11 mouse cellular contexts compared by ENCODE assay signal in the genomic region with DNA sequence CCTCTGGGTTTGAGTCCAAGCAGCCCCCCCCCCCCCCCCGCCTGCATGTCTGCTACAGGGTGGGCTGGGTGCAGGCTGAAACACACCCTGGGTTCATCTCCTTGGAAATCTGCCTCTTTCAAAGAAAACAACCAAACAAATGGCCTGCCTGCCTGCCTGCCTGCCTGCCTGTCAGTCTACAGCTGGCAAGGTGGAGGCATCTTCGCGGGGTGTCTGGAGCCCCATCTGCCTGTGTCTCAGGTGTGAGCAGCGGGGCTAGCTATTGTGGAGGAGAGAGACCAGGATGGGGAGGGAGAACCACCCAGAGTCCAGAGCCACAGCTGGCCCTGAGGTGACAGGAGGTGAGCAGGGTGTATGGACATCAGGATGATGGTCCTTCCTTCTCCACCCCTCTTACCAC. TPM values are rescaled to one million over a fixed set of nuclear protein-coding genes. Genes with fewer than 3 reads are reported as not detected.
A peak's percentile ranks its signal among the peaks of the same experiment; 100 is the strongest.
DNase-seq lines count a peak whose midpoint lies in the region; ATAC-seq lines count a peak whose summit lies in the region.
"Had no signal": no experiment of that assay in that cellular context is flagged by ENCODE, and none has a peak within 500 bp of the region (broad histone marks: within the 10 kb centered on the region; RNA-seq: fewer than 3 reads in every experiment).

No protein-coding gene starts in this region.

- peaks cover 99% of the 10 kb centered on the region for H3K4me1 ChIP-seq in heart, embryonic 15.5 days (replicated peaks)
- H3K4me1 ChIP-seq in midbrain, embryonic 13.5 days (replicated peaks): peaks cover 100% of the 10 kb centered on the region
- H3K4me1 ChIP-seq in midbrain, embryonic 14.5 days (ENCODE audit: control insufficient read depth, insufficient read depth, low read length): peaks cover 81% of the 10 kb centered on the region
- peaks cover 99% of the 10 kb centered on the region for H3K4me1 ChIP-seq in forebrain, embryonic 13.5 days
- peaks cover 51% of the 10 kb centered on the region for H3K4me1 ChIP-seq in intestine, embryonic 16.5 days (ENCODE audit: control insufficient read depth, insufficient read depth, low read length)

- no peak for ATAC-seq in heart, embryonic 15.5 days (replicated peaks; ENCODE audit: insufficient number of reproducible peaks, insufficient read depth, low FRiP score, low read depth)
- ATAC-seq in midbrain, embryonic 13.5 days: no peak
- ATAC-seq in midbrain, embryonic 14.5 days (ENCODE audit: low FRiP score, low TSS enrichment): no peak
- no peak for ATAC-seq in forebrain, embryonic 13.5 days
- ATAC-seq in intestine, embryonic 16.5 days: no peak

- 71% methylated on average over 4 of the region's 4 CpGs for WGBS in heart, embryonic 15.5 days
- WGBS in midbrain, embryonic 13.5 days: 77% methylated on average over 4 of the region's 4 CpGs
- 67% methylated on average over 4 of the region's 4 CpGs for WGBS in midbrain, embryonic 14.5 days
- WGBS in forebrain, embryonic 13.5 days: 55% methylated on average over 3 of the region's 4 CpGs
- 72% methylated on average over 4 of the region's 4 CpGs for WGBS in intestine, embryonic 16.5 days

- H3K9ac ChIP-seq in heart, embryonic 15.5 days: no peak overlapping the region
- no peak overlapping the region for H3K9ac ChIP-seq in midbrain, embryonic 13.5 days (replicated peaks)
- no peak overlapping the region for H3K9ac ChIP-seq in midbrain, embryonic 14.5 days (replicated peaks; ENCODE audit: low read length)
- no peak overlapping the region for H3K9ac ChIP-seq in forebrain, embryonic 13.5 days
- H3K9ac ChIP-seq in intestine, embryonic 16.5 days (ENCODE audit: low read depth, low read length): peak overlapping the region; percentile 6; the same call in 1 of the 2 replicates
- H3K9ac ChIP-seq: embryonic facial prominence, embryonic 12.5 days; liver, embryonic 15.5 days; stomach, embryonic 15.5 days had no signal

- H3K9me3 ChIP-seq in heart, embryonic 15.5 days (replicated peaks): no peaks in the 10 kb centered on the region
- no peaks in the 10 kb centered on the region for H3K9me3 ChIP-seq in midbrain, embryonic 13.5 days
- no peaks in the 10 kb centered on the region for H3K9me3 ChIP-seq in midbrain, embryonic 14.5 days (ENCODE audit: control insufficient read depth, low read length)
- H3K9me3 ChIP-seq in forebrain, embryonic 13.5 days (replicated peaks): no peaks in the 10 kb centered on the region
- no peaks in the 10 kb centered on the region for H3K9me3 ChIP-seq in intestine, embryonic 16.5 days (ENCODE audit: control insufficient read depth, low read length)
- H3K9me3 ChIP-seq: embryonic facial prominence, embryonic 12.5 days; liver, embryonic 15.5 days; stomach, embryonic 15.5 days had no signal

- DNase-seq in heart, postnatal 10 days: no peak
- no peak for DNase-seq in midbrain, embryonic 14.5 days
- DNase-seq in right cerebral cortex, adult 2 months (ENCODE audit: low spot score in 2 of 2): no peak
- DNase-seq: lung, postnatal 14 days had no signal

- peaks cover 12% of the 10 kb centered on the region; the same call in 1 of the 2 replicates for H3K36me3 ChIP-seq in heart, embryonic 15.5 days
- H3K36me3 ChIP-seq in midbrain, embryonic 13.5 days: peaks cover 16% of the 10 kb centered on the region
- H3K36me3 ChIP-seq in midbrain, embryonic 14.5 days (ENCODE audit: control insufficient read depth, insufficient read depth, low read length): peaks cover 9% of the 10 kb centered on the region; the same call in 1 of the 2 replicates
- peaks cover 25% of the 10 kb centered on the region for H3K36me3 ChIP-seq in forebrain, embryonic 13.5 days (ENCODE audit: poor library complexity, severe bottlenecking)
- H3K36me3 ChIP-seq in intestine, embryonic 16.5 days (ENCODE audit: control insufficient read depth, insufficient read depth, low read length): no peaks in the 10 kb centered on the region

- no peaks in the 10 kb centered on the region for H3K27me3 ChIP-seq in heart, embryonic 15.5 days
- no peaks in the 10 kb centered on the region for H3K27me3 ChIP-seq in midbrain, embryonic 13.5 days
- H3K27me3 ChIP-seq in midbrain, embryonic 14.5 days (ENCODE audit: control insufficient read depth, insufficient read depth, low read length): no peaks in the 10 kb centered on the region
- no peaks in the 10 kb centered on the region for H3K27me3 ChIP-seq in forebrain, embryonic 13.5 days
- no peaks in the 10 kb centered on the region for H3K27me3 ChIP-seq in intestine, embryonic 16.5 days (replicated peaks; ENCODE audit: control insufficient read depth, insufficient read depth, low read length)
- H3K27me3 ChIP-seq: embryonic facial prominence, embryonic 12.5 days; liver, embryonic 15.5 days; stomach, embryonic 15.5 days had no signal

- H3K4me2 ChIP-seq in heart, embryonic 15.5 days: no peak overlapping the region
- H3K4me2 ChIP-seq in midbrain, embryonic 13.5 days (replicated peaks): no peak overlapping the region
- no peak overlapping the region for H3K4me2 ChIP-seq in midbrain, embryonic 14.5 days (ENCODE audit: low read length)
- peak overlapping the region; percentile 10; the same call in 1 of the 2 replicates for H3K4me2 ChIP-seq in forebrain, embryonic 13.5 days
- H3K4me2 ChIP-seq in intestine, embryonic 16.5 days (ENCODE audit: low read depth, low read length): no peak overlapping the region
- H3K4me2 ChIP-seq: liver, embryonic 15.5 days; stomach, embryonic 15.5 days had no signal

- H3K4me3 ChIP-seq in heart, embryonic 15.5 days: no peak overlapping the region
- H3K4me3 ChIP-seq in midbrain, embryonic 13.5 days (replicated peaks): no peak overlapping the region
- H3K4me3 ChIP-seq in midbrain, embryonic 14.5 days (replicated peaks; ENCODE audit: low read depth, low read length): no peak overlapping the region
- H3K4me3 ChIP-seq in forebrain, embryonic 13.5 days: no peak overlapping the region
- no peak overlapping the region for H3K4me3 ChIP-seq in intestine, embryonic 16.5 days (ENCODE audit: low read length)
- H3K4me3 ChIP-seq: embryonic facial prominence, embryonic 12.5 days; liver, embryonic 15.5 days; stomach, embryonic 15.5 days had no signal

- 0 out of 2 replicates have a peak overlapping the region, but pooled peaks have one; percentile 6 for H3K27ac ChIP-seq in heart, embryonic 15.5 days
- H3K27ac ChIP-seq in midbrain, embryonic 13.5 days: peak overlapping the region; percentile 70; the same call in 1 of the 2 replicates
- H3K27ac ChIP-seq in midbrain, embryonic 14.5 days (replicated peaks; ENCODE audit: low read depth, low read length): no peak overlapping the region
- peak overlapping the region; percentile 90 for H3K27ac ChIP-seq in forebrain, embryonic 13.5 days
- no peak overlapping the region for H3K27ac ChIP-seq in intestine, embryonic 16.5 days (ENCODE audit: low read length)
- H3K27ac ChIP-seq: liver, embryonic 15.5 days; stomach, embryonic 15.5 days had no signal

- intact Hi-C loops in heart, postnatal 10 days (cut with DNase I): no loop called here

RNA-seq across cellular contexts. Expression of a gene that starts 30.9 kb away (rescaled TPM):
- 43.9 and 56.2 TPM in 2 replicates for polyA plus RNA-seq in heart, embryonic 15.5 days (2015; fragmentation: Nextera tagmentation; extraction: Ambion mirVana)
- 10 to 100 TPM; 14.6 to 15.2 TPM for total RNA-seq in heart, postnatal 10 days (2021)
- 36.7 and 37.9 TPM in 2 replicates for polyA plus RNA-seq in midbrain, embryonic 13.5 days (2015; fragmentation: Nextera tagmentation; extraction: Ambion mirVana)
- 15.5 and 23.7 TPM in 2 replicates for polyA plus RNA-seq in midbrain, embryonic 14.5 days (2014; fragmentation: Nextera tagmentation; extraction: Ambion mirVana)
- polyA plus RNA-seq in forebrain, embryonic 13.5 days (2015; fragmentation: Nextera tagmentation; extraction: Ambion mirVana): 66.9 and 79.8 TPM in 2 replicates
- 75.1 and 87.5 TPM in 2 replicates for polyA plus RNA-seq in intestine, embryonic 16.5 days (2015; fragmentation: Nextera tagmentation; extraction: Ambion mirVana)

Comparison
In these comparisons a context has a peak if more than half of its experiments do, and no peak if none do; other contexts are left out.
1. H3K27ac ChIP-seq: peak in heart, embryonic 15.5 days (single experiment), midbrain, embryonic 13.5 days (single experiment) and forebrain, embryonic 13.5 days (single experiment); none in midbrain, embryonic 14.5 days (single experiment) and intestine, embryonic 16.5 days (single experiment).